Mouse (Mus musculus): ENCODE results near the gene Acrbp.

The Acrbp gene

GRCm38 (mm10) chr6:125099421-125099971, 50.0 kb downstream of the Acrbp start:
- DNase-seq (ENCODE audit: low read depth) = no peak

- no peak for DNase-seq (ENCODE audit: low read depth)
Observed at GRCm38 (mm10) chr6:125101444-125101843, 52.0 kb downstream of the Acrbp start.

GRCm38 (mm10) chr6:125104223-125104622, 54.7 kb downstream of the Acrbp start:
- peak; percentile 92 for DNase-seq (ENCODE audit: low read depth)

- DNase-seq (ENCODE audit: low read depth) = no peak
Observed at GRCm38 (mm10) chr6:125107705-125108104, 58.2 kb downstream of the Acrbp start.

- no peak for DNase-seq (ENCODE audit: low read depth)
Observed at GRCm38 (mm10) chr6:125109371-125109770, 59.9 kb downstream of the Acrbp start.

- DNase-seq (ENCODE audit: low read depth) = no peak
Observed at GRCm38 (mm10) chr6:125110927-125111326, 61.4 kb downstream of the Acrbp start.

GRCm38 (mm10) chr6:125112553-125112952, 63.1 kb downstream of the Acrbp start:
- no peak for DNase-seq (ENCODE audit: low read depth)
